Mouse (Mus musculus) lung, embryonic 16.5 days (tissue): ENCODE results near the gene Laptm5. TPM values are rescaled to one million over a fixed set of nuclear protein-coding genes. Genes with fewer than 3 reads are reported as not detected.

Experiments
- ATAC-seq: fragments of 200-750 bp; cut with Nextera tagmentation; 2 replicates; pipeline ENCODE4 v1.8.0; 2017; ENCODE audit warnings: low read depth, mild to moderate bottlenecking, moderate library complexity
- H3K27ac ChIP-seq: fragments of 300-500 bp; sonication (generic); 2 replicates; pipeline ENCODE4 v1.5.1; 2014; ENCODE audit warnings: mild to moderate bottlenecking, control low read depth, low read length
- H3K27me3 ChIP-seq: fragments of 300-500 bp; sonication (generic); 2 replicates; pipeline ENCODE4 v1.6.1; 2014; ENCODE audit warnings: low read depth, low read length, mixed read lengths; ENCODE audit not compliant: control insufficient read depth, insufficient read depth
- H3K36me3 ChIP-seq: fragments of 300-500 bp; sonication (generic); 2 replicates; pipeline ENCODE4 v1.6.1; 2014; ENCODE audit warnings: low read length; ENCODE audit not compliant: control insufficient read depth, insufficient read depth
- H3K4me1 ChIP-seq: fragments of 300-500 bp; sonication (generic); replicated peaks from 2 replicates; pipeline ENCODE4 v1.6.1; 2014; ENCODE audit warnings: low read length, mixed read lengths; ENCODE audit not compliant: control insufficient read depth, insufficient read depth
- H3K4me2 ChIP-seq: fragments of 300-500 bp; sonication (generic); 2 replicates; pipeline ENCODE4 v1.6.1; 2014; ENCODE audit warnings: low read depth, low read length, control low read depth
- H3K4me3 ChIP-seq: fragments of 300-500 bp; sonication (generic); 2 replicates; pipeline ENCODE4 v1.5.1; 2014; ENCODE audit warnings: mild to moderate bottlenecking, low read length, control low read depth
- H3K9ac ChIP-seq: fragments of 300-500 bp; sonication (generic); 2 replicates; pipeline ENCODE4 v1.6.1; 2014; ENCODE audit warnings: low read length, control low read depth
- H3K9me3 ChIP-seq: fragments of 300-500 bp; sonication (generic); 2 replicates; pipeline ENCODE4 v1.6.1; 2016; ENCODE audit warnings: low read length; ENCODE audit not compliant: control insufficient read depth
- WGBS: fragments of 180-500 bp; shearing (Covaris S2); extraction: QIAGEN DNeasy Blood & Tissue Kit; methylation state at CpG from one replicate; pipeline ENCODE4 v1.1.7; 2014; 5-methylcytosine and 5-hydroxymethylcytosine counted together
- polyA plus RNA-seq: library from polyadenylated mRNA; unstranded; fragments of >200 nt; fragmentation: Nextera tagmentation; extraction: Ambion mirVana; gene quantifications from 2 replicates; pipeline ENCODE4 v1.2.1, GENCODE M21; 2015

The Laptm5 gene
- polyA plus RNA-seq, 1 experiment from 2014 or later, result 43.3 TPM

DNA sequence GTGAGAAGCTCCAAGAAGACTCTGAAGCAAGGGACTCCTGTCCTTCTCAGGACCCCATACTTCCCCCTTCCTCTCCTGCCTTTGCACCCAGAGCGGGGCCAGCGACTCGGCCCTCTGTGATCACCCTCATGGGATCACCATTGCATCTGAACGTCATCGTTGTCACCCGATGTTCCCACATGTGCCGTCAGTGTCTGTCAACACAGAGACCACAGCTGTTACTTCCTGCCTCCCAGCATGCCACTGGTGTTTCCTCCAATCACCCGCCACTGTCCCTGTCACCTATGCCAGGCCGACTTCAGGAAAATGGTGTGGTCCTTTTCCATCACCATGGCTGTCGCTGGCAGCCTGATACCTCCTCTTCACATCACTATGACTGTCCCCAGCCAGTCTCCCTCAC, 9.1 kb downstream of the Laptm5 start:
- Histone ChIP-seq H3K9ac (no peak overlapping the region), H3K4me3 (no peak overlapping the region), H3K36me3 (no peaks in the 10 kb centered on the region), H3K4me1 (peaks cover 3% of the 10 kb centered on the region; the same call in 1 of the 2 replicates), H3K27me3 (no peaks in the 10 kb centered on the region), H3K4me2 (no peak overlapping the region), H3K9me3 (no peaks in the 10 kb centered on the region), H3K27ac (no peak overlapping the region)
- no peak for ATAC-seq
- 60% methylated on average over 10 of the region's 10 CpGs for WGBS

DNA sequence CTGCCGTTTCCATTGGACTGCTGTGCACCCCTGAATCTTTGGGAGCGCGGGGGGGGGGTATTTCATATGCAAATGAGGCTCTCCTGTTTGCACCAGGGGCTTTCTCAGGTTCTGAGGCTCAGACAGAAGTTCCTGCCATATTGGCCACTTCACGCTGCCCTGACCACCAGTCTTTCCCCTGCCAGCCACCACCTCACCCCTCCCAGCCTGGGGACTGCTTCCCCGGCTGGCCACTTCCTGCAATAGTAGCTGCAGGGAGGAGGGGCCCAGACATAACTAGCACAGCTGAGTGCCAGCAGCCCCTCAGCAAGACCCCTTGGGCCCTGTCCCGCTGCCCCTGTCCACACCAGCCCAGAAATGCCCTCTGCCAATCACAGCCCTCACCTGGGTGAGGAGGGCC, 13.3 kb downstream of the Laptm5 start:
- Histone ChIP-seq H3K4me1 (no peaks in the 10 kb centered on the region), H3K4me2 (no peak overlapping the region), H3K36me3 (no peaks in the 10 kb centered on the region), H3K9me3 (no peaks in the 10 kb centered on the region), H3K9ac (no peak overlapping the region), H3K27ac (no peak overlapping the region), H3K27me3 (no peaks in the 10 kb centered on the region), H3K4me3 (no peak overlapping the region)
- WGBS, result 58% methylated on average over 6 of the region's 6 CpGs
- no peak for ATAC-seq

DNA sequence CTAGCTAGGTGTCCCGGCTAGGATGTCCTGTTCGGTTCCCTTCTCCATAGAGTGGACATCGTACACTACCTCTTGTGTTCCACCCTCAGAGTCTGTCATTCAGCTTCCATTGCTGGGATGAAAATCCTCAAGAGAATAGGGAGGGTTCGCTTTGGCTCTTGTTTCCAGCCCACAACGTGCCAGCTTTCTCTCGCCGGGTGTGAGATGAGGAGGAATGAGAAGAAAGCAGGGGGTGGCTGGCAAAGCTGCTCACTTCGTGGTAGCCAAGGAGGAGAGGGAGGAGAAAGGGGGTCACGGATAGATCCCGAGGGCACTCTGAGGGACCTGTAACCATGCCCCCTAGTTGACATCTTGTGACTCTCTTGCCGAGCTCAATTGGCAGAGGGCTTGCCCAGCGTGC, 14.9 kb downstream of the Laptm5 start:
- Histone ChIP-seq H3K36me3 (no peaks in the 10 kb centered on the region), H3K4me2 (no peak overlapping the region), H3K9ac (no peak overlapping the region), H3K4me1 (no peaks in the 10 kb centered on the region), H3K9me3 (no peaks in the 10 kb centered on the region), H3K27me3 (no peaks in the 10 kb centered on the region), H3K27ac (no peak overlapping the region), H3K4me3 (no peak overlapping the region)
- no peak for ATAC-seq
- 85% methylated on average over 12 of the region's 12 CpGs for WGBS

DNA sequence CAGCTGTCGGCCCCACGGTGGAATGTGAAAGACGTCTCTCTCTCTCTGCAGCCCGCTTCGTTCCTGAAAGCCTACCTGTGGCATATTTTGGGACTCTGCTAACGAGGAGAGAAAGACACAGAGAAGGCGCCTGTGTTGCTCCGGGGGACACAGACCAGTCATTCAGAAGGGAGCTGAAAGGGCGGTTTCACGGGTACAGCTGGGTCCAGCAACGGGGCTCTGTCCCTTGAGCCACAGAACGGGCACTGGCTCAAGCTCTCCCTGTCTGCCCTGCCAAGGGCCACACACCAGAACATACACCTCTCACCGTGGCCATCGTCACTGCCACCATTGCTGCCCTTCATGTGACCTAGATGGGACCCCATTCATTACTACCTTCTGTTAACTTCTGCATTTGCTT, 29.7 kb downstream of the Laptm5 start:
- 33% methylated on average over 14 of the region's 14 CpGs for WGBS
- peaks cover 3% of the 10 kb centered on the region for H3K27me3 ChIP-seq
- no peak overlapping the region for H3K9ac ChIP-seq
- H3K27ac ChIP-seq, result no peak overlapping the region
- H3K4me3 ChIP-seq, result no peak overlapping the region
- H3K36me3 ChIP-seq, result no peaks in the 10 kb centered on the region
- no peak for ATAC-seq
- H3K4me2 ChIP-seq, result no peak overlapping the region
- no peaks in the 10 kb centered on the region for H3K9me3 ChIP-seq
- no peaks in the 10 kb centered on the region; the same call in 1 of the 2 replicates for H3K4me1 ChIP-seq

DNA sequence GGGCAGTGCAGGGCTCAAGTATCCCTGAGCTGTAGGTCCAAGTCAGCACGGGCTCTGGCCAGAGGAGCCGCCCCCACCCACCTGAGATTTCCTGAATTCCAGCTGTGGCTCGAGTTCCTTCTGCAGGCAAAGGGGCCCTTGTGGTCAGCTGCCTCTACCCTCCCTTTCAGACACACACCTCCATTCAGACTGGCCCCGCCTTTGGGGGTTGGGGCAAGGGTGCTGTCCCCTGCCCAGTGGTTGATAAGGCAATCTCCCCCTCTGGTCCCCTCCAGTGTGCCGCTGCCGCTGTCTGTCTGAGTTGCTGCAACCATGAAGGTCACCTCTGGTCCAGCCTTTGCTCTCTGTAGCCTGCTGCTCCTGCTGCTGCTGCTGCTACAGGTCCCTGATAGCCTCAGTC, 31.2 kb downstream of the Laptm5 start, which contains the start of gene Matn1:
TSS of gene Matn1 (plus strand) at position 274 of the 400 bp plus-strand sequence.
- H3K4me1 ChIP-seq, result no peaks in the 10 kb centered on the region; the same call in 1 of the 2 replicates
- H3K27ac ChIP-seq, result no peak within 1 kb of the TSS
- no peaks in the 10 kb centered on the region for H3K36me3 ChIP-seq
- H3K4me3 ChIP-seq, result no peak within 1 kb of the TSS
- no peaks in the 10 kb centered on the region for H3K9me3 ChIP-seq
- ATAC-seq, result no peak
- no peak within 1 kb of the TSS for H3K9ac ChIP-seq
- H3K4me2 ChIP-seq, result no peak within 1 kb of the TSS
- 31% methylated on average over 6 of the region's 6 CpGs for WGBS
- peaks cover 3% of the 10 kb centered on the region for H3K27me3 ChIP-seq

DNA sequence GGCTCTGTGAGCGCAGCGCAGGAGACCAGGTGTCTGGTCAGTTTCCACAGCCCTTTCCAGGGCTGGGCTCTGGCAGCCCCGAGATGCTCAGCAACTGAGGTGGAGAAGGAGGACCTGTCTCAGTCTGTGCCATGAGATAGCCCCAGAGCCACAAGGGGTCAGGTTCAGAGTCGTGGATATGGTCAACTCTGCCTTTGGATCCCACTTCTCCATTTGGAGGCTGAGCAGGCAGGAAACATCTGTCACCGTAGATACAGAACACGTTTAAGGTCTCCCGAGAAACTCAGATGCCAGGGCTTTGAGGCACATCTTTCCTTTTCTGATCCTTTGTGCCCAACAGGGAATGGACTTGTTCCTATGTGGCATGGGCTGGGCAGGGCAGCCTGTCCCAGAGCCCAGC, 31.9 kb downstream of the Laptm5 start:
- Histone ChIP-seq H3K9me3 (no peaks in the 10 kb centered on the region), H3K36me3 (no peaks in the 10 kb centered on the region), H3K9ac (no peak overlapping the region), H3K4me2 (no peak overlapping the region), H3K27ac (no peak overlapping the region), H3K27me3 (peaks cover 3% of the 10 kb centered on the region), H3K4me3 (no peak overlapping the region), H3K4me1 (no peaks in the 10 kb centered on the region; the same call in 1 of the 2 replicates)
- 68% methylated on average over 7 of the region's 7 CpGs for WGBS
- no peak for ATAC-seq

DNA sequence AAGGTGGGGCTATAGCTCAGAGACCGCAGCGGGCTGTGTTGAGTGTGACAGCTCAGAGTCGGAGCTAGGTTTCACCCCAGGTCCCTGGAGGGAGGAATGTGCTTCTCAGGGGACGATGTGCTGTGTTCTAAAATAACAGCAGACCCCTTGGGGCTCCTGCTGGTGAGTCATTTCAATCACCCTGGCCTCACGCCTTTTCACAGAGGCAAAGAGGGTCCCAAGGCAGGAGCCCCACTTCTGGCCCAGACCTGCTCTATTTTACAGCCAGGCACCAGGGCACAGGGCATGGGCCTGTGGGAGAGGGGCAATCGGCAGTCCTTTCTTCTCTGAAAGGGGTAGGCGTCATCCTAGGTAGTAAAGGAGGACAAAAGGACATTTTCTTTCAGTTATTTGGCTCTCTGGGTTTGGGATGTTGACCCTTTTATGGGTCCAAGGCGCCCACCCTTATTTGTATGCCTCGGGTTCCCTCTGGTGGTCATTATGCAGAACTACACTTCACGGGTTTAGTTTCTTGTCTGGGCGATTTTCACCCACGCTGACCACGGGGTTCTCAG, 34.2 kb downstream of the Laptm5 start:
- WGBS, result 16% methylated on average over 13 of the region's 13 CpGs
- Histone ChIP-seq H3K9ac (no peak overlapping the region), H3K36me3 (no peaks in the 10 kb centered on the region), H3K27me3 (peaks cover 3% of the 10 kb centered on the region), H3K4me2 (no peak overlapping the region), H3K9me3 (no peaks in the 10 kb centered on the region), H3K27ac (no peak overlapping the region), H3K4me3 (no peak overlapping the region), H3K4me1 (no peaks in the 10 kb centered on the region; the same call in 1 of the 2 replicates)
- no peak for ATAC-seq

DNA sequence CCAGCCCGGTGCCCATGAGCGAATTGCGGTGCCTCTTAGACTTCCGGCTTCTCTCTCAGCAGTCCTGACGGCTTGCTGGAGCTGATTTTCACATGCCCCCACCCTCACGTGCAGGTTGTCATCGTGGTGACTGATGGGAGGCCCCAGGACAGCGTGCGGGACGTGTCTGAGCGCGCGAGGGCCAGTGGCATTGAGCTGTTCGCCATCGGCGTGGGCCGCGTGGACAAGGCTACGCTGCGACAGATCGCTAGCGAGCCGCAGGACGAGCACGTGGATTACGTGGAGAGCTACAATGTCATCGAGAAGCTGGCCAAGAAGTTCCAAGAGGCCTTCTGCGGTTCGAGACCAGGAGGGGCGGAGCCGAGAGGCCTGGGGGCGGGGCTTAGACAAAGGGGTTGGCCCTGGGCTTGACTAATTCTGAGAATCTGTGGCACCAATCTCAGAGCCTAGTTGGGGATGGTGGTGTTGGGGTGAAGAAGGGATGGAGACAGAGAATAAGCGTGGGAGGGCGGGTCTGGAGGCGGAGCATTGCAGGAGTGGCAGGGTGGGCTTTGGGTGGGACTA, 37.0 kb downstream of the Laptm5 start:
- no peak for ATAC-seq

DNA sequence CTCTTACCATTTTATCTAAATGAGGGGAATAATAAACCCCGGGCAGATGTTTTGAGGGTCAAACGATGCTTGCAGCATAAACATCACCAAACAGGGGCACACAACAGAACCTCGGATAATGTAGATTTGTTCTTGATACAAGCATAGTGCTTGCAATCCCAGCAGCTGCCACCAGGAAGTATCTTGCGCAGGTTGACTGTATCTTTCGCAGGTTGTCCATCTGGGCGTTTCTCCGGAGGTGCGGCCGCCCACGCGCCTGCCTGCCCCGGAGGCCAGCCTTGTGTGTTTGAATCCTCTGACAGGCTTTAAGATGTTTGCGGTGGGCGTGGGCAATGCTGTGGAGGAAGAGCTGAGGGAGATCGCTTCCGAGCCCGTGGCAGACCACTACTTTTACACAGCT, 39.6 kb downstream of the Laptm5 start:
- no peak overlapping the region for H3K4me3 ChIP-seq
- no peak overlapping the region for H3K9ac ChIP-seq
- no peak overlapping the region for H3K27ac ChIP-seq
- H3K4me1 ChIP-seq, result no peaks in the 10 kb centered on the region
- 25% methylated on average over 17 of the region's 17 CpGs for WGBS
- no peak for ATAC-seq
- no peak overlapping the region for H3K4me2 ChIP-seq
- no peaks in the 10 kb centered on the region for H3K27me3 ChIP-seq
- no peaks in the 10 kb centered on the region for H3K9me3 ChIP-seq
- no peaks in the 10 kb centered on the region for H3K36me3 ChIP-seq

More for the DNA sequence above, 37.0 kb downstream of the Laptm5 start:
- H3K9ac ChIP-seq, result no peak overlapping the region
- H3K27me3 ChIP-seq, result no peaks in the 10 kb centered on the region
- H3K4me2 ChIP-seq, result no peak overlapping the region
- no peak overlapping the region for H3K4me3 ChIP-seq
- H3K36me3 ChIP-seq, result no peaks in the 10 kb centered on the region
- no peaks in the 10 kb centered on the region for H3K9me3 ChIP-seq
- no peak overlapping the region for H3K27ac ChIP-seq
- no peaks in the 10 kb centered on the region for H3K4me1 ChIP-seq
- 74% methylated on average over 35 of the region's 35 CpGs for WGBS
